Mouse (Mus musculus) adipocyte (in vitro differentiated cells): ENCODE measurements at regions not wholly inside any gene's neighbourhood (a gene's known extent, or its start where the extent isn't known, plus 50 kb on each side); places are given as distances from the start of the nearest gene placed in this dataset.

Experiments used
- DNase-seq: peaks from one replicate; pipeline ENCODE4 v3.0.0-alpha.2; 2016; ENCODE audit warnings: low spot score

DNA sequence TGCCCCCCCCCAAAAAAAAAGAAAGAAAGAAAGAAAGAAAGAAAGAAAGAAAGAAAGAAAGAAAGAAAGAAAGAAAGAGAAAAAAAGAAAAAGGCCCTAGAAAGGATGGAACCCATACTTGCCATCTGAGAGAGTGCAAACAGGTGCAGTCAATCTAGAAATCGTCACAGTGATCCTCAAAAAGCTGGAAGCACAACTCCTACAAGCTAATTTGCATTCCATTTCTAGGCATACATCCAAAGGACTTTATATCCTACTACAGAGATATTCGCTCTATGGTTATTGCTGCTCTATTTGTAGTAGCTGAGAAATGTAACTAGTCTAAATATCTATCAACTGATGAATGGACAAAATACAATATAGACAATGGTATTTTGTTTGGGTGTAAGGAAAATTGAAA is 410.2 kb upstream of the Ctnnd2 start:
- no peak for DNase-seq

DNA sequence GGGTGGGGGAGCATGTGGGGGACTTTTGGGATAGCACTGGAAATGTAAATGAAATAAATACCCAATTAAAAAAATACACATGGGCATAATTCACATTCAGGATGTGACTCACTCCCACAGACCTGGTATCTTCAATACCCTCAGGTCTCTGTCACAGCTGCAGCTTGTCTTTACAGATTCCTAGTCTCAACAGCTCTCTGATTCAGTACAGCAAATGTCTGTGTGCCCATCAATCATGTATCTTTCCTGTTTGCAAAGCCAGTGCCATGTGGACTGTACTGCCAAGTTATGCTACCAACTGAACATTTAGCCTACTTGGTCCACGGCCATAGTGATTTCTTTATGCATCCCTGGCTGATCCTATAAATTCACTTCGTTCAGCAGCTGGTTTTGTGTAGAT is 396.0 kb upstream of the Ctnnd2 start:
- peak; percentile 39 for DNase-seq

GRCm38 (mm10) chr15:29798596-29798995 is 373.8 kb upstream of the Ctnnd2 start:
- DNase-seq, result no peak

DNA sequence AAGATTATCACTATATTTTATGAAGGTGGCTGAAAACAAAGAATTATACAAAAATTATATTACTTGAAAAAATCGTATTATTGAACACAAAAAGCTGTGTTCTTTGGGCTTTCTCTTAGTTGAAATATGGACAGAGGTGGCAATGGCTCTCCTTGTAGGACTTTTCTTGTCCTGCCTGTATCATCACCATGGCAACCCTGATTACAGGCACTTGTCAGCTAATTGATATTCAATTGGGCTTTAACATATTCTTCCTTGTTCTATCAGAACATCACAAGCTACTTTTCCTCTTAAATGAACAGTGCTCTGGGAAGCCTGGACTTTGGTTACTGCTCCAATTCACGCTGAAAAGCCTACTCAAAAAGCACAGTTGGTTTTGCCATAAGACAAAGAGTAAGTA is 349.1 kb upstream of the Ctnnd2 start:
- DNase-seq, result no peak

- DNase-seq, result no peak
These were observed 348.2 kb upstream of the Ctnnd2 start for GRCm38 (mm10) chr15:29824164-29824563.

GRCm38 (mm10) chr15:29828135-29828534 is 344.3 kb upstream of the Ctnnd2 start:
- DNase-seq, result no peak

- no peak for DNase-seq
These were observed 343.8 kb upstream of the Ctnnd2 start for GRCm38 (mm10) chr15:29828570-29828969.
